Mouse (Mus musculus) retina, adult 2 months (tissue): Measurements from ENCODE around the gene Eva1b.

ENCODE experiments used
- DNase-seq: peaks from one replicate; pipeline ENCODE4 v3.0.0-alpha.2; 2012; ENCODE audit warnings: low read depth, low spot score

Gene Eva1b

DNA sequence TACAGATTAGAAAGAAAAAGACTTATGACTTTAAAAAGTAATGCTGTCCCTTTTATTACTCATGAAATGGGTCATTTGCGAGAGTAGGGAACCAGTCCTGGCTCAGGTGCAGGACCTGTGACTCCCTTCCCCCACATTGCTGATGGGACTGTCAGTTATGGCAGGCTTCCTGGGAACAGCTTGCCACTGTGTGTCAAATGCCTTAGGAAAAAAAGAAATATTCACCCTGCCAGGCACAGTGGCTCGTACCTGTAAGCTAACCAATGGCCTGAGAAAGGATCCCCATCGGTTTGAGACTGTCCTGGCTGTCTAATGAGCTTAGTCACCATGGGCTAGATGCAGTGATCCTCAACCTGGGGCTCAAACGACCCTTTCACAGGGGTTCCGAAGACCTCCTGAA lies 27.5 kb upstream of the Eva1b start:
- DNase-seq: no peak

DNA sequence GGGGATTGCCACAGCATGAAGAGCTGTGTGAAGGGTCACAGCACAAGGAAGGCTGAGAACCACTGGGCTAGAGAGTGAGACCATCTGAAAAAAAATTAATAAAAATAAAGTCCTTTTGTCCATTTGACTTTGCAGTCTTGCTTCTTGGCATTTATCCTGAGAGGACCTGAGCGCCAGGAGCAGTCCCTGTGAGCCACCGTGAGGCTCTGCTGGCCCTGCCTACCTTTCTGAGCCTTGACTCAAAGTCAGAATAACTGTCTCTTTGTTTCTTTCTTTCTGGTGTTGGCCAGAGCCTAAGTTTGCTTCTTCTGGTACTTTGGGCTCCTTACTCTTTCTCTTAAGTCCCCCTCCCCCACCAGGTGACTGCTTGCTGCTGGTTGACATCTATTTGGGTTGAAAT lies 27.0 kb upstream of the Eva1b start:
- DNase-seq: no peak

DNA sequence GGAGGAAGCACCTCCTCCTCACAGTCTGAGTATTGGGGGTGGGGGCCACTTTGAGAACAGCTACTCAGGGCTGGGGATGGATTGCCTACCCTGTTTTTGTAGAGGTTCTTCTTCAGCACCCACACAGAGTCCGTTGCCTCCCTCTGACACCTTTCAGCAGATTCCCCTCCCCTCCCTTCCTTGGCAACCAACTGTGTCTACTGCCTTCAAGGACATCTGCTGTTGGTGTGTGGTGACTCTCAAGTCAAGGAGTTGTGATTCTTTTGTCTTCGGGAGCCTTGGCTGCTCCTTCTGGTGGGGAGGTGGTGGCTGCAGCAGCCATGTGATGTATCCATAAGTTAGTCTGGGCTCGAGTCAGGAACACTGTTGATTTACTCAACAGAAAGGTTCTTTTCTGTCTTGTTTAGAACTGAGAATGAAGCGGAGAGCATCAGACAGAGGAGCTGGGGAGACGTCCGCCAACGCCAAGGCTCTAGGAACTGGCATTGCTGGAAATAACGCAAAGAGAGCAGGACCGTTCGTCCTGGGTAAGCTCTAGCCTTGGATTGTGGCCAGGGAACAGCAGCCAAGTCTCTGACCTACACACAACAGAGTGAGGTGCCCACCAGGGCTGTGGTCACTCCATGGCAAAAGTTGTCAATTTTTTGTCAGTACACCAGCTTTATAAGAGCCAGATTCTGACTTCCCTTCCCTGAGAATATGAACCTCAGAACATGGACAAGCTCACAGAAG lies 24.1 kb upstream of the Eva1b start:
- no peak for DNase-seq

DNA sequence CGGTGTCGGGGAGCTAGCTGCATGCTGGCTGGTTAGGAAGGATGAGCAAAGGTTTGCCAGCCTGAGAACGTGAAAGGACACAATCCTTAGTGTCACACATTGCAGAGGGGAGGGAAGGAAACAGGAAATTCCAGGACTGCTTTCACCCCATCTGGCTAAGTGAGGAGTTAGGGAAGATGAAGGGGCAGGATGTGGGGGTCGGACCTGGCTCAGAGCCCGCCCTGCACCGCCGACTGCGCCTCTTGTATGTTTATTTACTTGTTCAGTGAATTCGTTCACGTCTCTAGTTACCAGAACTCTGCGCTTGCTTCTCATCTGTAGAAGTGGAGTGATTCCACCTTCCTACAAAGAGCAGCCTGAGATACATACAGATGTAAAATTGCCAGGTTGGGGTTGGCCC lies 17.0 kb upstream of the Eva1b start:
- no peak for DNase-seq

DNA sequence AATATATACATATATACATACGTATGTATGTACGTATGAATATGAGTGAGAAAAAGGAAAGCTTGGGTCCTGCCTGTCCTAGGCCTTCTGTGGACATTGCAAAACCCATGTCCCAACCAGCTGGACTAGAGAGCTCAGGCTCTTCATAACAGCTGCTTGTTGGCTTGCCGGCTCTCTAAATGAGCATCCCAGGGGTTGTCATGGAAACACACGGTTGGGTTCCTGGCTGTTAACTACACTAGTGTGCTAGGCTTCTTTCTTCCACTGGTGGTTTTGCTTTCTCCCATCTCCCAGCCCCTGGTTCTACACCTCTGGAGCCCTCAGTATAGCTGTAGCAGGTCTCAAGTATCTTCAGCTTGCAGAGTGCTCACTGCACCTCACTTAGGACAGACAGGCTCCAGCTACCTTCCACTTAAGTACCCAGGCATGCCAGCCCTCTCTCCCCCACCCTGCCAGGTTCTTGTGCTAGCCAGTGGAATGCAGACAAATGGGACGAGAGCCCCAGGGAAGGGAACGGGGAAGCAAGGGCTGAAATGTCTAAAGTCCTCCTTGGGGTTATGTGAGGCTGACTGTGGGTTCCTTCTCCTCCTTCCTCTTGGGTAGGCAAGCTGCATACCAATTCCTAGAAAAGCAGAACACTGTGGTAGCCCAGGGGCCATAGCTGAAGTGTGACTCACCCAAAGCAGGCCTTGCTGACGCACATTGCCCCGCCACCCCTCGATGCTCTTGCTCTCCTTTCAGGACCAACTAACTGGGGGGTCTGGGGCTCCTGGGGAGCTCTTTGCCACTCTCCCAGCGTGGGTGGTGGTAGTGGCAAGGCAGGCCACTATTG lies 16.0 kb upstream of the Eva1b start:
- no peak for DNase-seq

DNA sequence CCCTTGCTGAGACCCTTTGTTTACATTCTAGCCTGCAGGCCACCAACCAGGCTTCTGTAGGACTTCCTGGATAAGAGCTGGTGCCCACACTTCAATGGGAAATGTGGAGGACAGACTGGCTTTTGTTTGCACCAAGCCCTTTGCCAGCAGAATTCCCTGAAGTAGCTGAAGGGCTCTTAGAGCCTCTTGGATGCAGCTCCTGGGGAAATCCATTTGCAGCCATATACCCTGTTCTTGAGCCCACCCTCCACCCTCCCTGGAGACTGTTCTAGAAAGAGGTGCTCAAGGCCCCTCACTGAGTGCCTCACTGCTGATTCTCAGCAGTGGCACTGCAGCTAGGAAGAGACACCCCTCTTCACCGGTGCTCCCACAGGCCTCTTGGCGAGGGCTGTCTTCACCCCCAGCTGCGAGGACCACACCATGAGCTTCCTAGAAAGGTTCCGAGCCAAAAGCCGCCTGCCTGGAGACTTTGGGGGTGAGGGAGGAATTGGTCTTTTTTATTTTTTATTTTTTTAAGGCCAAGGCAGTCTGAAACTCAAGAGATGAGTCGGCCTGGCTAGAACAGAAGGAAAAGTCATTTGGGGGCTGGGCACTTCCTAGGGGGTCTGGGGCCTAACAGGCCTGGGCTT lies 14.8 kb upstream of the Eva1b start:
- DNase-seq: no peak

DNA sequence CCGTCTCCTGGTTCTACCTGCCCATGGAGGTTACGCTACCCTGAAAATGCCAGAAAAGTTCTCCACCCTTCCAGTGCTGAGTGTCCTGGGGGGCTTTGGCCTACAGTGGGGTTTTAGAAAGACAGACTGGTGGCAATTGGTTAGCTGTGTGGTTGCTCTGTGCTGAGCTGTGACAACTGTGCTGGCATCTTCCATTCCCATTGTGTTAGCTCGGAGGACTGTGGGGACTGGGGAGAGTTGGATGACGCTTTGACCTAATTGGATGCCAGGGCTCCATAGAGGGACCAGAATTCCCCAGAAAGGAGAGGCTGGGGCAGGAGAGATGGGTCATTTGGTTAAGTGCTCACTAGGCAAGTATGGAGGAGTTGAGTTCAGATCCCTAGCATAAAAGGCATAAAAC lies 13.3 kb upstream of the Eva1b start:
- DNase-seq: no peak

DNA sequence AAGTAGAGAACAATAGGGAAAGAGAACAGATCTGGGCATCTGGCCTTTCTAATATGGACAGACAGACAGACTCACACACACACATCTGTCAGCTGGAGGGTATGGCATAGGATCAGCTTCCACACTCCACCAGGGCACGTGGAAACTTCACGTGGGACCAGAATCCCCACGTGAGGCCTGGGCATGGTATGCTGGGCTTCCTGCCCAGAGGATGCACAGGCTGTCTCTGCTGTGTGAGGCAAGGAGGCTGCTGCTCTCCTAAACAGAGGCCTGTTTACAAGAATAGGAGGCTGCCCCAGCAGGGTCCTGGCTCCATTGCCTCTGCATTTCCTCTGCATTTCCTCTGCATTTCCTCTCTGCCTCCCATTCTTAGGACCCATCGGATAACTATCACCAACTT lies 12.9 kb upstream of the Eva1b start:
- DNase-seq: no peak

DNA sequence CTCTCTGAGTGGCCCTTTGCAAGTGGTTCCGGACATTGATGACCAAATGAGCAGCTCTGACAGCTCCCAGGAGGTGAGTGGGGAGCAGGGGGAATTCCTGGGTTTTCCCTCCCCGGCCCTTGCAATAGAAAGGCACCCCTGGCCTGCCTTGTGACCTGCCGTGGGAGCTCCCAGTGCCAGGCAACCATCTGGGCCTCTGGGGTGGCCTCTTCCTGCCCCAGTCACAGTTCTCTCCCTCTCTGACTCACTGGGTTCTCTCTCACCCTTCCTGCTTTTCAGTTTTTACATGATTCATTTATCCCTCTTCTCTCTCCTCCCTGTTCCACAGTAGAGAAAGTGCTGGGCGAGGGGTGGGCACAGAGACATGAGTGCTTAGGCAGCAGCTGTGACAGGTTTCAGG lies 9.8 kb upstream of the Eva1b start:
- no peak for DNase-seq

DNA sequence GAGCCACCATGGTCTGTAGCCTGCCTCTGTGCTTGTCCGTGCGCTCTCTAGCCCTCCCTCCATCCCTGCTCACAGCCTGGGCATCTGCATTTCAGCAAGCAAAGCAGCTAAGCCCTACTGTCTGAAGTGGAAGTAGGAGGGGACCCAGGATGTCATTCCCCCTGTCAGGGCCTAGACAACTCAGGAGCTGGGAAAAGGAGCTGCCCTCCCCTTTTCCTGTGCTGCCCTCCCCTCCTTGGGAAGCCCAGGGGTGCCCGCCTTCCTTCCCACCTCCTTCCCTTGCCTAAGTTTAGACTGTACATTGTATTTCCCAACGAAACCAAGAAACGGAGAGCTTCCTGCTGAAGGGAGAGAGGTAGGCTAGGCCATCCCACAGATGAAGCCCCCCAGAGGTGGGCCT lies 6.5 kb upstream of the Eva1b start:
- no peak for DNase-seq

DNA sequence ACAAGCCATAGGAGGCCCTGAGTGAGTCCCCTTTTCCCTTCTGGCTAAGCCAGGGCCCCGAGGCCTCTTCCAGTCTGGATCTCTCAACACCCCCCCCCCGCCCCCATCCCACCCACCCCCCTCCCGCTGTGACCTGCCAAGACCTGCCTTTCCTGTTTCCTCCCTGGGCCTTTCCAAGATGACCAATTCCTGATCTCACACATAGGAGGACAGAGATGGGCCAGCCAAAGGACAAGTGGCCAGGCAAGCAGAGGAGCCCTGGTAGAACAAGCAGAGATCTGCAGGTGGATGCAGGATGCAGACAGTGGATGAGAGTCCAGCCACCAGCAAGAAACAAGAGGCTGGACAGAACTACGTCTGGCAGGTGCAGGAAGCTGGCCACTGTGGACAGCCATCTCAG lies 2.1 kb upstream of the Eva1b start:
- DNase-seq: no peak

DNA sequence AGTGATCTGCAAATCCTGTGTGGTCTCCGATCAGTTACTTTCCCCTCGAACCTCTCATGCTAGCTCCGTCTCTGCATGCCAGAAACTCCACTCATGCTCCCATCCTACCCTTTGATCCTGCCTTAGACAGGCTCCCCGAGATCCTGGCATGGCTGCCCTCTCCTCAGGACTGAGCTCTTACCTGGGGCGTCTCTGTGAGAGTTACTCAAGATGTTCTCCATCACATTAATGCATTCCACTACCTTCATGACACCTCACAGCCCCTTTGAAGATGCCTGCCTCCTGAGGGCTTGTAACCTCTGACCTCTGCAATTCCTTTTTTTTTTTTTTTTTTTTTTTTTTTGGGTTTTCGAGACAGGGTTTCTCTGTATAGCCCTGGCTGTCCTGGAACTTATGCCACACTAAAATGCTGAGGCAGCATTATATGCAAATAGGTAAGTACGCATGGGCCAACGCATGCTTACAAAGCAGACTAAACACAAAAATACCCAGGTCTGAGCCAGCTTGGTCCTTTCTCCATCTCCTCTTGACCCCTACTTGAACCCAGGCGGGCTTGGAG lies 491 bp upstream of the Eva1b start:
- no peak for DNase-seq

DNA sequence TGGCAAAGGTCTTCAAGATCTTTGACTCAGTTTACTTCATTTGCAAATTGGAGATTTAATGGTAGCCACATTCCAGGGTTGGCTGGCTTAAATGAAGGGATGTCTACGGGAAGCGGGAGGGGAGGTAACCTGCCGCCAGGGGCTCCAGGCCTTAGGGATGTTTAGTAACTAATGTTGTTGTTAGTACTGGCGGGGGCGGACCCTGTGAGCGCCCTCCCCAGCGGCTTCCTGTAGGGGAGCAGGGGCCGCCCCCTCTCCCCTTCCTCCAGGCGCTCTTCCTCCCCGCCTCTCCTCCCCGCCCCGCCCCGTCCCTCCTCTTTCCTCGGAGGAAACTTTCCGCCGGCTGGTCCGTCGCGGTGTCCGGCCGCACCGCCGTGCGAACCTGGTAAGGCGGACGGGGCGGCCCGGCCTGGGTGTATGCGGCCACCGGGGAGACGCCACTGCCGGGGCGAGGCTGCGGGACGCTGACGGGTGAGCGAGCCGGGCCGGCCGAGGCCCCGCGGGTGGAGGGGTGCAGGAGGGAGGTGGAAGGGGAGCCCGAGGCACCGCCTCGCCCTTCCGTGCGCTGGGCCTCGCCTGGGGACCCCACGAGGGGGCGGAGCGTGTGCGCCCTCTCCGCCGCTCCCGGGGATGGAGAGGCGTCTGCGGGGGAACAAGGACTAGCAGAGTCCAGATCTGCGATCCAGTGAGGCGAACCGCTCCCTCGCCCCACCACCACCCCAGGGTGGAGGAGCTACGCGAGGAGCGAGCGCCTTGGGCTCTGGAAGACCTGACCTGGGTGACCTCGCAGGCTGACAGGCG lies 817 bp downstream of the Eva1b start:
- no peak for DNase-seq

DNA sequence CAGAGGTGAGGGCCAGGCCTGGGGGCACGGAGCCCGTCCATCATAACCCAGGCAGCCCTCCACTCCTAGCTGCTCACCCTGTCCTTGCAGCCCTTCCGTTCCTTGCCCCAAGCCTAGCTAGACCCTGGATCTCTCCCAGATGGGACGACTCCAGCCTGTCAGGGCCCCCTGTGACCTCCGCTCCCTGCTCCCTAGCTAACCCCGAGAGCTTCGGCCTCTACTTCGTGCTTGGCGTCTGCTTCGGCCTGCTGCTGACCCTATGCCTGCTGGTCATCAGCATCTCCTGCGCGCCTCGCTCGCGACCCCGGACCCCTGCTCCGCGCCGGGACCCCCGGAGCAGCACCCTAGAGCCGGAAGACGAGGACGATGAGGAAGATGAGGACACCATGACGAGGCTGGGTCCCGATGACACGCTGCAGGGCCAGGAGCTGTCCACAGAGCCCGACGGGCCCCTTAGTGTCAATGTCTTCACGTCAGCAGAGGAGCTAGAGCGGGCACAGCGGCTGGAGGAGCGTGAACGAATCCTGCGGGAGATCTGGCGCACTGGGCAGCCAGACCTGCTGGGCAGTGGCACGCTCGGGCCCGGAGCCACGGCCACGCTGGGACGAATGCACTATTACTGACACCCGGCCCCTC lies 1.6 kb downstream of the Eva1b start:
- no peak for DNase-seq

DNA sequence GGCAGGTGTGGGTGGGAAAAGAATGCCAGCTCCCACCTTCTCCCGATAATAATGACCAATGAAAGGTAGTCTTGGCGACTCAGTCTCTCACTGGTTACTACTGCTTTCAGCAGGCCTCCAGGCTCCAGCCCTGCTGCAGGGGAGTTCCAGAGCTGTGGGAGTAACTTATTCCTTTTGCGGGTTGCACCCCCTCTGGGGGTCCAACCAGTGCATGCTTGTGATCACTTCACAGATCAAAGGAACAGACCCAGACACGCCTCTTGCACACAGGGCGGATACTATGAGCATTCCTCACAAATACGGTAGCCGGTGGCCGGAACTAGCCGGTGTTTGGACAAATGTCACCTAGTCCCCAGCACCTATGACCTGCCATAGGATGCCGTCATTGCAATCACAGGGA lies 2.3 kb downstream of the Eva1b start:
- DNase-seq: no peak

DNA sequence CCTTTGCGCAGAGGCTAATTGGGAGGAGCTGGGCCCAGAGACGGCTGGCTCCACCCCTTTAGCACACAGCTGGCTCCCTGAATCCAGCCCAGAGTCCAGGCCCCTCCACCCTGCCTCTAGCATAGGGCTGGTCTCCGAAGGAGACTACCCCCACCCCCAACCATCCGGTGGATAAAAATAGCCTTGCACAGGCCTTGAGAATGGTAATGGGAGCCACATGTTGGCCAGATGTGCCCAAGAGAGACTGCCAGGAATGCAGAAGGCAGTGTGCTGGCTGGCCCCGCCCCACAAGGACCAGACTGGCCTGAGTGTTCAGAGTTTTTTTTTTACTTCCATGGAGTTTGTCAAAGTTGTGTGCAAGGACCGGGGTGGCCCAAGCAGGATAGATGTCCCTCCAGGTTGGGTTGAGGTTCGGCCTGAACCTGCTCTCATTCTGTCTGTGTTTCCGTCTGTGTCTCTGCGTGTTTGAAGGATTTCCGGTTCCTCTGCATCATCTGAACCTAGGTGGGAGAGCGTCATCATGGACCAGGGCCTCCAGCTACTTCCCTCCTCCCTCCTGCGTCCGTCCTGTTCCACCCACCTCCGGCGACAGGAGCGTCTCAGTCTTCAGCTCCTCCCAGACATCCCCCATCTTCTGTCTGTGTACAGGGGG lies 2.9 kb downstream of the Eva1b start:
- no peak for DNase-seq

DNA sequence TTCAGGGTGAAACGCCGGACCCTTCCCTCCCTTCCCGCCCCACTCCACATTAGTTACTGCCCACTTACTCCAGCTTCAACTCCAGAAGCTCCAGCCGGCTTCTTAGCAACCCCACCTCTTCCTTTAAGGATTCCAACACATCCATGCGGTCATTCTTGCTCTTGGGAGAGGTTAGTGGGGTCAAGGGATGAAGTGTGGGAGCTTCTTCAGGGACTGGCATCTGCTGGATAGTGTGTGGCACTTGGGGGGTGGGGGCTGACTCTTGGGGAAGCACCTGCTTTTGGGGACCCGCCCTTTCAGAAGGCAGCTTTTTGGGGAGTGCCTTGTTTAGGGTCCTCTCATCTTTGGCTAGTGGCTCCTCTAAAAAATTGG lies 3.4 kb downstream of the Eva1b start:
- no peak for DNase-seq

DNA sequence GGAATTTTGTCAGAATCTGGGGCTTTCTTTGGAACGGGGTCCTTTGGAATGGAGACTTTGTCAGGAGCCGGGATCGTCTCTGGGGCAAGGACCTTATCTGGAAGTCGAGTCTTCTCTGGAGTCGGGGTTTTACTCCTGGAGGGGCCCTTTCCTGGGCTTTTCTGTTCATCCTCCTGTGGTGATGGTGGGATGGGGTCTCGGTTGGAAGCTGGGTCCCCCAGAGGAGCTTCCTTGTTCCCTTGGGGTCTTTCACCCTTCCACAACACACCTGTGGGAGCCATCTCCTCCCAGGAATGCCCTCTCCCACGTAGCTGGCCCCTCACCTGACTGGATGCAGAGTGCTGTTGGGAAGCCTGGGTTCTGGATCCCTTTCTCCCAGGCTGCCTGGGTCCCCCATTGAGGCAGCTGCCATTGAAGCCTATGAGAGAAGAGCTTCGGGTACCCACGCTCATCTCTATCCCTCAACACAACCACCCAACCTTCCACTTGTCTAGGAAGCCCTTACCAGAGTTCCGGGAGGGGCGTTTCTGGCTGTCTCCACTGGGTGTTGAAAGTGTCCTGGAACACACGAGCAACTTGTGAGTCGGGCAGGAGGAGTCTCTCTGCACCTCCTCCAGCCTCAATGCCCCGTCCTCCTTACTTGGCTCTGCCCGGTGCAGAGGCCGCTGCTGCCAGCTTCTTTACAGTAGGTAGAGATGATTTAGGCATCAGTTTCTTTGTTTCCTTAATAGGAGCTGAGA lies 4.3 kb downstream of the Eva1b start:
- DNase-seq: no peak

DNA sequence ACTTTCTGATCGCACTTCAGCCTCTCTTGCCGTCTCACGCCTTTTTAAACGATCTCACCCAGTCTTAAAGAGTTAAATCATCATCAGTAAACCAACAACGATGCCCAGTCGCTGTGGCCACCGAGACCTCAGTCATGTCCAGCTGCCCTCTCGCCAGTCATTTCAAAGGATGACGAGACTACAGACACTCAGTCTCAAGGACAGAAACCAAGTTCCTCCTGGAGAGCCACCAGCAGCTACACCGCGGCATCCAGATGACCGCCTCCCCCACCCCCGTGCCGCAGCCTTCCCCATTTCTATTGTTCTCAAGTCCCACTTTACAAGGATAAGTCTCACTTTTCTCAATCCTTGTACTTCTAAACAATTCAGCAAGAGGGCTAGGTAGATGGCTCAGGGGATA lies 5.3 kb downstream of the Eva1b start:
- DNase-seq: no peak

DNA sequence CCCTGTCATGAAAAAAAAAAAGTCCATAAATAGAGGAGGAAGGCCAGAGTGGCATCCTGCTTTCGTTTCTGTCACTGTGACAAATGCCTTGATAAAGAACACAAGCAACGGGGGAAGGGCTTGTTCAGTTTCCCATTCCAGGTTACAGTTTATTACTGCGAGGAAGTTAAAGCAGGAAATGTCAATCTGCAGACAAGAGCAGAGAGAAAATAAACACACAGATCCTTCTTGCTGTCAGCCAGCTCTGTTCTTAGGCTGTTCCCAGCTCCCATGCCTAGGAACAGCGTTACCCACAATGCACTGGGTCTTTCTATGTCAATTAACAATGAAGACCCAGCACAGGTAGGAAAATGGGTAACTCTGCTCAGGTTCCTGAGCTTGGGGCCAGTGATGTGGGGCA lies 7.6 kb downstream of the Eva1b start:
- no peak for DNase-seq
